ENCODE assay signal across 19 mouse cellular contexts in the genomic region with DNA sequence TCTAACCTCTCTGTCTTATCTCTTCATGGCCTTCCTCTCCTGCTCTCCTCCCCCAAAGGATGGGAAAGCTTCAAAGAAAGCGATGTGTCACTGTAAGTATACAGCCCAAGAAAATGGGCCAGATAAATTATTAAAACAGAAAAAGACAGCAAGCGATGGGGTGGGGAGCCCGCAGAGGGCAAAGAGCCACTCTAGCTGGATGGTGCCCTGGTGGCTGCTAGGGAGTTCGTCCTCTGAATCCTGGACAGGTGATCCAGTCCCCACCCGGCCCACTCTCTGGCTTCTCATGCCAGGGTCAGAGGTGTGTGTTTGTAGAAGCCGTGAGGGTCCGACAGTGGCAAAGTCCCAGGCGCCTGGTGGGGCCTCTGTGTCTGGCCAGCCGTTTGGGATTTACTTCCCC. TPM values are rescaled to one million over a fixed set of nuclear protein-coding genes. Genes with fewer than 3 reads are reported as not detected.
"Had no signal": no experiment of that assay in that cellular context is flagged by ENCODE, and none has a peak within 500 bp of the region (broad histone marks: within the 10 kb centered on the region; RNA-seq: fewer than 3 reads in every experiment).

No protein-coding gene starts in this region.

- ATAC-seq: liver, postnatal 0 days; lung, postnatal 0 days; midbrain, embryonic 15.5 days had no signal

- H3K4me2 ChIP-seq: lung, embryonic 15.5 days; midbrain, embryonic 12.5 days; midbrain, embryonic 15.5 days; neural tube, embryonic 12.5 days; stomach, embryonic 15.5 days had no signal

- H3K9ac ChIP-seq: liver, postnatal 0 days; lung, embryonic 15.5 days; midbrain, embryonic 12.5 days; midbrain, embryonic 15.5 days; neural tube, embryonic 12.5 days; stomach, embryonic 15.5 days had no signal

- H3K27ac ChIP-seq: lung, embryonic 15.5 days; macrophage; midbrain, embryonic 12.5 days; midbrain, embryonic 15.5 days; neural tube, embryonic 12.5 days; stomach, embryonic 15.5 days; stomach, postnatal 0 days had no signal

- DNase-seq: liver, postnatal 0 days; lung, adult 2 months; lung, postnatal 14 days; lung, postnatal 36 days; right cerebral cortex, postnatal 14 days; thymus, adult 2 months; thymus, postnatal 25 days; thymus, postnatal 4 days had no signal

- H3K9me3 ChIP-seq: lung, embryonic 15.5 days; midbrain, embryonic 12.5 days; midbrain, embryonic 15.5 days; stomach, embryonic 15.5 days had no signal

- H3K27me3 ChIP-seq: neural tube, embryonic 12.5 days had no signal

- H3K4me3 ChIP-seq: lung, embryonic 15.5 days; megakaryocyte, embryonic 14.5 days; midbrain, embryonic 12.5 days; midbrain, embryonic 15.5 days; neural tube, embryonic 12.5 days; stomach, embryonic 15.5 days had no signal

- H3K36me3 ChIP-seq: lung, embryonic 15.5 days; midbrain, embryonic 12.5 days; midbrain, embryonic 15.5 days; neural tube, embryonic 12.5 days; stomach, embryonic 15.5 days had no signal

RNA-seq across cellular contexts. Expression of gene Nkd1, which starts 3.1 kb away (rescaled TPM):
- total RNA-seq: monocyte, adult 5-6 weeks; neutrophil, adult 5-6 weeks had no signal
- polyA plus RNA-seq: macrophage had no signal
